Mouse (Mus musculus): ENCODE data around the gene Mdga1. TPM values are rescaled to one million over a fixed set of nuclear protein-coding genes. Genes with fewer than 3 reads are reported as not detected.

The Mdga1 gene
- total RNA-seq, 1 experiment from 2014 or later, result 1.8 TPM

GRCm38 (mm10) chr17:29920089-29920488 lies 49.8 kb downstream of the Mdga1 start:
- no peak for DNase-seq

- DNase-seq, result no peak
These were observed 50.4 kb downstream of the Mdga1 start for GRCm38 (mm10) chr17:29919552-29919920.

- no peak for DNase-seq
These were observed 50.9 kb downstream of the Mdga1 start for GRCm38 (mm10) chr17:29918791-29919551.

GRCm38 (mm10) chr17:29916968-29917367 lies 52.9 kb downstream of the Mdga1 start:
- no peak for DNase-seq

- DNase-seq, result no peak
These were observed 54.1 kb downstream of the Mdga1 start for GRCm38 (mm10) chr17:29915820-29916219.

- no peak for DNase-seq
These were observed 56.5 kb downstream of the Mdga1 start for GRCm38 (mm10) chr17:29913301-29913965.

GRCm38 (mm10) chr17:29912733-29913132 lies 57.2 kb downstream of the Mdga1 start:
- DNase-seq, result peak; percentile 63

GRCm38 (mm10) chr17:29909031-29909430 lies 60.9 kb downstream of the Mdga1 start:
- DNase-seq, result no peak

- no peak for DNase-seq
These were observed 65.2 kb downstream of the Mdga1 start for GRCm38 (mm10) chr17:29904694-29905093.

- peak; percentile 29 for DNase-seq
These were observed 67.3 kb downstream of the Mdga1 start for GRCm38 (mm10) chr17:29902406-29903155.

GRCm38 (mm10) chr17:29900289-29900688 lies 69.6 kb downstream of the Mdga1 start:
- no peak for DNase-seq

- peak; percentile 69 for DNase-seq
These were observed 73.5 kb downstream of the Mdga1 start for GRCm38 (mm10) chr17:29896181-29897054.

GRCm38 (mm10) chr17:29895566-29895965 lies 74.3 kb downstream of the Mdga1 start:
- DNase-seq, result no peak

- no peak for DNase-seq
These were observed 74.9 kb downstream of the Mdga1 start for GRCm38 (mm10) chr17:29894965-29895364.

- DNase-seq, result no peak
These were observed 79.3 kb downstream of the Mdga1 start for GRCm38 (mm10) chr17:29890451-29891110.

GRCm38 (mm10) chr17:29888981-29889980 lies 80.6 kb downstream of the Mdga1 start:
- peak; percentile 59 for DNase-seq

- peak; percentile 59 for DNase-seq
These were observed 81.7 kb downstream of the Mdga1 start for GRCm38 (mm10) chr17:29887881-29888826.

- peak; percentile 48 for DNase-seq
These were observed 82.5 kb downstream of the Mdga1 start for GRCm38 (mm10) chr17:29887271-29887880.

Data from adrenal gland, postnatal 14 days (tissue).